Mouse (Mus musculus): Measurements from ENCODE around the gene Pde10a. TPM values are rescaled to one million over a fixed set of nuclear protein-coding genes. Genes with fewer than 3 reads are reported as not detected.

Gene Pde10a
- polyA plus RNA-seq, 1 experiment from 2014 or later = 21.5 TPM

- no peak overlapping the region for H3K27ac ChIP-seq (replicated peaks)
- no peaks in the 10 kb centered on the region for H3K27me3 ChIP-seq
- peaks cover 43% of the 10 kb centered on the region for H3K36me3 ChIP-seq
- WGBS = 84% methylated on average over 5 of the region's 5 CpGs
- H3K4me1 ChIP-seq = peaks cover 11% of the 10 kb centered on the region; the same call in 1 of the 2 replicates
- no peaks in the 10 kb centered on the region for H3K9me3 ChIP-seq
- H3K4me3 ChIP-seq = no peak overlapping the region
- no peak for ATAC-seq (replicated peaks)
- H3K4me2 ChIP-seq (replicated peaks) = no peak overlapping the region
- H3K9ac ChIP-seq (replicated peaks) = no peak overlapping the region
These were observed 426.4 kb downstream of the Pde10a start for GRCm38 (mm10) chr17:8951588-8951987.

- no peak overlapping the region for H3K9ac ChIP-seq (replicated peaks)
These were observed 427.8 kb downstream of the Pde10a start for GRCm38 (mm10) chr17:8952951-8953350.

GRCm38 (mm10) chr17:8958125-8958524, 433.0 kb downstream of the Pde10a start:
- Histone ChIP-seq H3K27me3 (no peaks in the 10 kb centered on the region), H3K9ac (replicated peaks) (no peak overlapping the region), H3K9me3 (no peaks in the 10 kb centered on the region), H3K36me3 (peaks cover 30% of the 10 kb centered on the region), H3K4me2 (replicated peaks) (no peak overlapping the region), H3K4me1 (peaks cover 25% of the 10 kb centered on the region), H3K27ac (replicated peaks) (no peak overlapping the region), H3K4me3 (no peak overlapping the region)
- WGBS = 80% methylated on average over 6 of the region's 6 CpGs
- ATAC-seq (replicated peaks) = no peak

More at GRCm38 (mm10) chr17:8952951-8953350, 427.8 kb downstream of the Pde10a start:
- Histone ChIP-seq H3K4me1 (peaks cover 11% of the 10 kb centered on the region; the same call in 1 of the 2 replicates), H3K27ac (replicated peaks) (no peak overlapping the region), H3K9me3 (no peaks in the 10 kb centered on the region), H3K36me3 (peaks cover 46% of the 10 kb centered on the region), H3K4me3 (no peak overlapping the region), H3K27me3 (no peaks in the 10 kb centered on the region), H3K4me2 (replicated peaks) (no peak overlapping the region)
- no peak for ATAC-seq (replicated peaks)
- 91% methylated on average over 8 of the region's 8 CpGs for WGBS

- Histone ChIP-seq H3K4me1 (peaks cover 25% of the 10 kb centered on the region), H3K27ac (replicated peaks) (no peak overlapping the region), H3K4me2 (replicated peaks) (no peak overlapping the region), H3K36me3 (peaks cover 18% of the 10 kb centered on the region), H3K27me3 (no peaks in the 10 kb centered on the region), H3K4me3 (no peak overlapping the region), H3K9me3 (no peaks in the 10 kb centered on the region), H3K9ac (replicated peaks) (no peak overlapping the region)
- WGBS = 65% methylated on average over 4 of the region's 4 CpGs
- ATAC-seq (replicated peaks) = no peak
These were observed 435.2 kb downstream of the Pde10a start for GRCm38 (mm10) chr17:8960386-8960785.

- H3K4me1 ChIP-seq = peaks cover 18% of the 10 kb centered on the region
- no peak overlapping the region for H3K4me2 ChIP-seq (replicated peaks)
- WGBS = 28% methylated on average over 5 of the region's 5 CpGs
- H3K9ac ChIP-seq (replicated peaks) = no peak overlapping the region
- H3K9me3 ChIP-seq = no peaks in the 10 kb centered on the region
- H3K27me3 ChIP-seq = no peaks in the 10 kb centered on the region
- H3K27ac ChIP-seq (replicated peaks) = 0 out of 2 replicates have a peak overlapping the region, but pooled peaks have one; percentile 49
- peak; percentile 68; the same call in 1 of the 2 replicates for ATAC-seq (replicated peaks)
- H3K36me3 ChIP-seq = peaks cover 23% of the 10 kb centered on the region
- H3K4me3 ChIP-seq = no peak overlapping the region
These were observed 435.9 kb downstream of the Pde10a start for GRCm38 (mm10) chr17:8961097-8961496.

- Histone ChIP-seq H3K4me3 (no peak overlapping the region), H3K27me3 (no peaks in the 10 kb centered on the region), H3K27ac (replicated peaks) (peak overlapping the region; percentile 49), H3K9ac (replicated peaks) (no peak overlapping the region), H3K36me3 (peaks cover 27% of the 10 kb centered on the region), H3K4me1 (peaks cover 14% of the 10 kb centered on the region), H3K9me3 (no peaks in the 10 kb centered on the region), H3K4me2 (replicated peaks) (no peak overlapping the region)
- WGBS = 31% methylated on average over 14 of the region's 14 CpGs
- ATAC-seq (replicated peaks) = peak; percentile 74
These were observed 436.5 kb downstream of the Pde10a start for GRCm38 (mm10) chr17:8961644-8962043.

GRCm38 (mm10) chr17:8965177-8965576, 440.0 kb downstream of the Pde10a start:
- Histone ChIP-seq H3K36me3 (peaks cover 51% of the 10 kb centered on the region), H3K4me1 (peaks cover 14% of the 10 kb centered on the region), H3K4me2 (replicated peaks) (no peak overlapping the region), H3K27ac (replicated peaks) (no peak overlapping the region), H3K27me3 (no peaks in the 10 kb centered on the region), H3K9ac (replicated peaks) (no peak overlapping the region), H3K9me3 (no peaks in the 10 kb centered on the region), H3K4me3 (no peak overlapping the region)
- ATAC-seq (replicated peaks) = no peak
- 97% methylated on average over 6 of the region's 6 CpGs for WGBS

- H3K4me2 ChIP-seq (replicated peaks) = no peak overlapping the region
- 15% methylated on average over 12 of the region's 12 CpGs for WGBS
- ATAC-seq (replicated peaks) = no peak
- H3K9me3 ChIP-seq = no peaks in the 10 kb centered on the region
- H3K36me3 ChIP-seq = peaks cover 28% of the 10 kb centered on the region
- 0 out of 2 replicates have a peak overlapping the region, but pooled peaks have one; percentile 10 for H3K27ac ChIP-seq (replicated peaks)
- H3K4me3 ChIP-seq = no peak overlapping the region
- no peaks in the 10 kb centered on the region for H3K27me3 ChIP-seq
- H3K4me1 ChIP-seq = peaks cover 14% of the 10 kb centered on the region
- no peak overlapping the region for H3K9ac ChIP-seq (replicated peaks)
These were observed 447.1 kb downstream of the Pde10a start for GRCm38 (mm10) chr17:8972152-8972854.

GRCm38 (mm10) chr17:8973331-8973730, 448.2 kb downstream of the Pde10a start:
- Histone ChIP-seq H3K4me2 (replicated peaks) (no peak overlapping the region), H3K27ac (replicated peaks) (no peak overlapping the region), H3K36me3 (peaks cover 18% of the 10 kb centered on the region), H3K9ac (replicated peaks) (no peak overlapping the region), H3K9me3 (no peaks in the 10 kb centered on the region), H3K4me1 (peaks cover 14% of the 10 kb centered on the region), H3K4me3 (no peak overlapping the region), H3K27me3 (no peaks in the 10 kb centered on the region)
- ATAC-seq (replicated peaks) = no peak
- whole genome bisulfite sequencing = 81% methylated on average over 5 of the region's 5 CpGs

GRCm38 (mm10) chr17:8974423-8974822, 449.3 kb downstream of the Pde10a start:
- Histone ChIP-seq H3K9me3 (no peaks in the 10 kb centered on the region), H3K4me2 (replicated peaks) (no peak overlapping the region), H3K36me3 (peaks cover 16% of the 10 kb centered on the region), H3K4me1 (peaks cover 14% of the 10 kb centered on the region), H3K27me3 (no peaks in the 10 kb centered on the region), H3K4me3 (no peak overlapping the region), H3K9ac (replicated peaks) (no peak overlapping the region), H3K27ac (replicated peaks) (no peak overlapping the region)
- WGBS = 39% methylated on average over 7 of the region's 7 CpGs
- 0 out of 2 replicates have a peak, but pooled peaks have one; percentile 29 for ATAC-seq (replicated peaks)

GRCm38 (mm10) chr17:8974823-8975397, 449.7 kb downstream of the Pde10a start:
- Histone ChIP-seq H3K27me3 (no peaks in the 10 kb centered on the region), H3K27ac (replicated peaks) (no peak overlapping the region), H3K4me3 (no peak overlapping the region), H3K4me1 (peaks cover 14% of the 10 kb centered on the region), H3K9me3 (no peaks in the 10 kb centered on the region), H3K4me2 (replicated peaks) (no peak overlapping the region), H3K9ac (replicated peaks) (no peak overlapping the region), H3K36me3 (peaks cover 17% of the 10 kb centered on the region)
- ATAC-seq (replicated peaks) = no peak
- WGBS = 78% methylated on average over 6 of the region's 6 CpGs

- ATAC-seq (replicated peaks) = no peak
- Histone ChIP-seq H3K4me3 (no peak overlapping the region), H3K36me3 (peaks cover 26% of the 10 kb centered on the region), H3K27me3 (no peaks in the 10 kb centered on the region), H3K9me3 (no peaks in the 10 kb centered on the region), H3K4me1 (peaks cover 10% of the 10 kb centered on the region), H3K4me2 (replicated peaks) (no peak overlapping the region), H3K27ac (replicated peaks) (no peak overlapping the region), H3K9ac (replicated peaks) (no peak overlapping the region)
- WGBS = 78% methylated on average over 6 of the region's 6 CpGs
These were observed 451.6 kb downstream of the Pde10a start for GRCm38 (mm10) chr17:8976745-8977144.
